In the genomic region with DNA sequence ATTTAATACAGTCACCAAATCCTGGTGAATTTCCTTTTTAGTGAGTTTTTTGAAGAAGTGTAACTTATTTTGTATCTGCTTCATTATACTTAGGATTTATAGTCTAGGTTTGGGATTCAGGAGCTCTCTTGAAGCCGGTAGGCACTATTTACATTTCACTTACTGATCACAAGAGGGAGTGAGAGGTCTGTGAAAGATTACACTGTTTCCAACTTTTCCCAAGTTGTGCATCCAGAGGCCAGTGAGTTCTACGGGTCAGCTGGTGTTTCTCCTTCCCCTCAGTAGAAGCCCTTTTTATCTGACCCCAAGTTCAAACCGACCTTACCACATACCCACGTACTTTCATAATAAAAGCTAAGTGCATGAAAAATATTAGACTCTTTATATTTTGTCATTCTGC, we compare ENCODE assay signal across 11 mouse cellular contexts. TPM values are rescaled to one million over a fixed set of nuclear protein-coding genes. Genes with fewer than 3 reads are reported as not detected.
DNase-seq lines count a peak whose midpoint lies in the region; ATAC-seq and TF ChIP-seq lines count a peak whose summit lies in the region.
"Had no signal": no experiment of that assay in that cellular context is flagged by ENCODE, and none has a peak within 500 bp of the region (broad histone marks: within the 10 kb centered on the region; RNA-seq: fewer than 3 reads in every experiment).

No protein-coding gene starts in this region.

- peak; percentile 60 for DNase-seq in hindbrain, embryonic 14.5 days (ENCODE audit: low spot score)
- peak; percentile 86 for DNase-seq in 3T3-L1 (ENCODE audit: low read depth, low spot score)
- peak; percentile 72 for DNase-seq in NIH3T3 (ENCODE audit: low read depth)
- peak; percentile 65 for DNase-seq in hindbrain, postnatal 0 days (ENCODE audit: low spot score)
- no peak for DNase-seq in thymus, postnatal 0 days (ENCODE audit: low spot score)
- DNase-seq in T-cell, adult 2 months (ENCODE audit: low spot score), result no peak
- DNase-seq in frontal cortex, postnatal 36 days (ENCODE audit: low spot score in 2 of 2), result no peak
- DNase-seq: cerebellum, adult 8-10 months; layer of hippocampus, postnatal 36 days; spleen, adult 18-20 months had no signal

- H3K9ac ChIP-seq in hindbrain, embryonic 14.5 days, result no peak overlapping the region
- no peak overlapping the region for H3K9ac ChIP-seq in hindbrain, embryonic 12.5 days
- no peak overlapping the region for H3K9ac ChIP-seq in hindbrain, postnatal 0 days (replicated peaks; ENCODE audit: low read length)

- no peak overlapping the region for H3K4me3 ChIP-seq in hindbrain, embryonic 14.5 days (replicated peaks; ENCODE audit: low read length)
- H3K4me3 ChIP-seq in hindbrain, embryonic 12.5 days, result no peak overlapping the region
- H3K4me3 ChIP-seq in hindbrain, postnatal 0 days (ENCODE audit: low read length), result no peak overlapping the region

- 38% methylated on average over 4 of the region's 4 CpGs for WGBS in hindbrain, embryonic 14.5 days
- 31% methylated on average over 4 of the region's 4 CpGs for WGBS in hindbrain, embryonic 12.5 days
- 35% methylated on average over 4 of the region's 4 CpGs for WGBS in hindbrain, postnatal 0 days

- H3K4me1 ChIP-seq in hindbrain, embryonic 14.5 days (replicated peaks; ENCODE audit: control insufficient read depth, insufficient read depth, low read length), result no peaks in the 10 kb centered on the region
- H3K4me1 ChIP-seq in hindbrain, embryonic 12.5 days, result no peaks in the 10 kb centered on the region
- no peaks in the 10 kb centered on the region for H3K4me1 ChIP-seq in hindbrain, postnatal 0 days (ENCODE audit: insufficient read depth, low read length)

- H3K27ac ChIP-seq in hindbrain, embryonic 14.5 days, result no peak overlapping the region
- no peak overlapping the region for H3K27ac ChIP-seq in hindbrain, embryonic 12.5 days
- no peak overlapping the region for H3K27ac ChIP-seq in hindbrain, postnatal 0 days

- no peaks in the 10 kb centered on the region for H3K27me3 ChIP-seq in hindbrain, embryonic 14.5 days (ENCODE audit: control insufficient read depth, insufficient read depth, low read length)
- no peaks in the 10 kb centered on the region for H3K27me3 ChIP-seq in hindbrain, embryonic 12.5 days
- H3K27me3 ChIP-seq in hindbrain, postnatal 0 days (ENCODE audit: insufficient read depth, low read length), result no peaks in the 10 kb centered on the region

- no peaks in the 10 kb centered on the region for H3K9me3 ChIP-seq in hindbrain, embryonic 14.5 days (ENCODE audit: control insufficient read depth, low read length)
- no peaks in the 10 kb centered on the region for H3K9me3 ChIP-seq in hindbrain, embryonic 12.5 days (replicated peaks)
- no peaks in the 10 kb centered on the region for H3K9me3 ChIP-seq in hindbrain, postnatal 0 days (ENCODE audit: low read length)

- no peak for ATAC-seq in hindbrain, embryonic 14.5 days (ENCODE audit: low FRiP score)
- no peak for ATAC-seq in hindbrain, embryonic 12.5 days (ENCODE audit: low FRiP score)
- peak; percentile 45; the same call in 1 of the 2 replicates for ATAC-seq in hindbrain, postnatal 0 days

- no peak overlapping the region for H3K4me2 ChIP-seq in hindbrain, embryonic 14.5 days (replicated peaks)
- H3K4me2 ChIP-seq in hindbrain, embryonic 12.5 days (replicated peaks), result no peak overlapping the region
- H3K4me2 ChIP-seq in hindbrain, postnatal 0 days (ENCODE audit: low read depth, low read length), result no peak overlapping the region

- peak; percentile 69 for TF ChIP-seq CTCF in hindbrain, postnatal 0 days (IDR thresholded peaks at IDR 0.05; ENCODE audit: low read depth)

- H3K36me3 ChIP-seq in hindbrain, embryonic 14.5 days (replicated peaks; ENCODE audit: control insufficient read depth, insufficient read depth), result no peaks in the 10 kb centered on the region
- H3K36me3 ChIP-seq in hindbrain, embryonic 12.5 days, result no peaks in the 10 kb centered on the region
- no peaks in the 10 kb centered on the region for H3K36me3 ChIP-seq in hindbrain, postnatal 0 days (ENCODE audit: insufficient read depth, low read length)

RNA-seq across cellular contexts. Expression of gene Gm13691, which starts 47.0 kb away (rescaled TPM):
- not detected in 2 replicates for polyA plus RNA-seq in hindbrain, embryonic 14.5 days (2014; fragmentation: Nextera tagmentation; extraction: Ambion mirVana)
- polyA plus RNA-seq in hindbrain, embryonic 12.5 days (2016; fragmentation: Nextera tagmentation; extraction: Ambion mirVana), result not detected in 2 replicates
- not detected in 2 replicates for total RNA-seq in hindbrain, postnatal 0 days (2014; rRNA removed)
- not detected in 2 replicates for polyA plus RNA-seq in hindbrain, postnatal 0 days (2015; fragmentation: Nextera tagmentation; extraction: Ambion mirVana)
- not detected in 2 replicates for polyA plus RNA-seq in thymus, postnatal 0 days (2015; fragmentation: Nextera tagmentation; extraction: Ambion mirVana)

RNA-seq across cellular contexts. Expression of gene Gm13697, which starts 52.8 kb away (rescaled TPM):
- polyA plus RNA-seq in hindbrain, embryonic 14.5 days (2014; fragmentation: Nextera tagmentation; extraction: Ambion mirVana), result not detected in 2 replicates
- polyA plus RNA-seq in hindbrain, embryonic 12.5 days (2016; fragmentation: Nextera tagmentation; extraction: Ambion mirVana), result not detected in 2 replicates
- total RNA-seq in hindbrain, postnatal 0 days (2014; rRNA removed), result not detected in 2 replicates
- polyA plus RNA-seq in hindbrain, postnatal 0 days (2015; fragmentation: Nextera tagmentation; extraction: Ambion mirVana), result not detected in 2 replicates
- polyA plus RNA-seq in thymus, postnatal 0 days (2015; fragmentation: Nextera tagmentation; extraction: Ambion mirVana), result not detected in 2 replicates

RNA-seq across cellular contexts. Expression of gene Gm13694, which starts 58.6 kb away (rescaled TPM):
- polyA plus RNA-seq in hindbrain, embryonic 14.5 days (2014; fragmentation: Nextera tagmentation; extraction: Ambion mirVana), result not detected in 2 replicates
- not detected in 2 replicates for polyA plus RNA-seq in hindbrain, embryonic 12.5 days (2016; fragmentation: Nextera tagmentation; extraction: Ambion mirVana)
- not detected in 2 replicates for total RNA-seq in hindbrain, postnatal 0 days (2014; rRNA removed)
- not detected in 2 replicates for polyA plus RNA-seq in hindbrain, postnatal 0 days (2015; fragmentation: Nextera tagmentation; extraction: Ambion mirVana)
- polyA plus RNA-seq in thymus, postnatal 0 days (2015; fragmentation: Nextera tagmentation; extraction: Ambion mirVana), result not detected in 2 replicates

Comparison
In these comparisons a context has a peak if more than half of its experiments do, and no peak if none do; other contexts are left out.
1. DNase-seq: peak in hindbrain, embryonic 14.5 days (single experiment), 3T3-L1 (single experiment), NIH3T3 (single experiment) and hindbrain, postnatal 0 days (single experiment); none in thymus, postnatal 0 days (single experiment), T-cell, adult 2 months (single experiment) and frontal cortex, postnatal 36 days (0 of 2).